Mouse (Mus musculus): ENCODE measurements around the gene Dscaml1. TPM values are rescaled to one million over a fixed set of nuclear protein-coding genes. Genes with fewer than 3 reads are reported as not detected.

The Dscaml1 gene
- polyA plus RNA-seq, 1 experiment, result 11.3 TPM

- Histone ChIP-seq H3K4me1 (replicated peaks; ENCODE audit: control insufficient read depth, insufficient read depth, low read length) (no peaks in the 10 kb centered on the region), H3K27me3 (ENCODE audit: control insufficient read depth, insufficient read depth, low read length) (no peaks in the 10 kb centered on the region), H3K27ac (ENCODE audit: control insufficient read depth, insufficient read depth, low read length) (no peak overlapping the region), H3K4me3 (ENCODE audit: control insufficient read depth, insufficient read depth, low read length) (no peak overlapping the region), H3K36me3 (ENCODE audit: control insufficient read depth, insufficient read depth, low read length) (no peaks in the 10 kb centered on the region)
- DNase-seq, result no peak
- 78% methylated on average over 13 of the region's 13 CpGs for WGBS
- TF ChIP-seq POLR2A (IDR thresholded peaks at IDR 0.05; ENCODE audit: control insufficient read depth, extremely low read depth, insufficient read depth, low read length, poor library complexity) (no peak), CTCF (IDR thresholded peaks at IDR 0.05; ENCODE audit: borderline replicate concordance, control insufficient read depth, extremely low read depth, insufficient read depth, low read length, poor library complexity) (no peak)
Observed at GRCm38 (mm10) chr9:45546024-45546638, 119.7 kb downstream of the Dscaml1 start.

- TF ChIP-seq CTCF (IDR thresholded peaks at IDR 0.05; ENCODE audit: borderline replicate concordance, control insufficient read depth, extremely low read depth, insufficient read depth, low read length, poor library complexity), result no peak
- TF ChIP-seq POLR2A (IDR thresholded peaks at IDR 0.05; ENCODE audit: control insufficient read depth, extremely low read depth, insufficient read depth, low read length, poor library complexity), result no peak
- Histone ChIP-seq H3K27me3 (ENCODE audit: control insufficient read depth, insufficient read depth, low read length) (no peaks in the 10 kb centered on the region), H3K36me3 (ENCODE audit: control insufficient read depth, insufficient read depth, low read length) (no peaks in the 10 kb centered on the region), H3K4me1 (replicated peaks; ENCODE audit: control insufficient read depth, insufficient read depth, low read length) (no peaks in the 10 kb centered on the region), H3K27ac (ENCODE audit: control insufficient read depth, insufficient read depth, low read length) (no peak overlapping the region), H3K4me3 (ENCODE audit: control insufficient read depth, insufficient read depth, low read length) (no peak overlapping the region)
- 23% methylated on average over 7 of the region's 7 CpGs for WGBS
- no peak for DNase-seq
Observed at GRCm38 (mm10) chr9:45546902-45547578, 120.6 kb downstream of the Dscaml1 start.

DNA sequence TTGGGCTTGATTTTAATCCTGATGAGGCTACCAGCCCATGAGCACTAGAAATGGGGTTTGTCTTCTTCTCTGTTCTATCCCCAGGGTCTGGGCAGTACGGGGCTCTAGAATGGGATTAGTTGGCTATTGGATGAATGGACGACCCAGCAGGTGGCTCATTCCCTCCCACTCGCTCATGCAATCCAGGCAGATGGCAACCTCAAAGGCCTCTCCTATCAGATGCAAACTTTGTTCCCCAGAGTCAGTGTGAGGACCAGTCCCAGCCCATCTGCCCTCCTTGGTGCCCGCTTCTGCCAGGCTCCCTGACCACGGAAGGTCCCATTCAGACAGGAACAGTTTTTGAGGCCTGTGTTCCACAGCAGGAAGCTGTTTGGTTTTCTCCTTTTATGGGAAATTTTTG is 123.4 kb downstream of the Dscaml1 start:
- no peak overlapping the region for H3K4me3 ChIP-seq (ENCODE audit: control insufficient read depth, insufficient read depth, low read length)
- no peaks in the 10 kb centered on the region for H3K27me3 ChIP-seq (ENCODE audit: control insufficient read depth, insufficient read depth, low read length)
- 82% methylated on average over 5 of the region's 5 CpGs for WGBS
- no peak overlapping the region for H3K27ac ChIP-seq (ENCODE audit: control insufficient read depth, insufficient read depth, low read length)
- TF ChIP-seq POLR2A (IDR thresholded peaks at IDR 0.05; ENCODE audit: control insufficient read depth, extremely low read depth, insufficient read depth, low read length, poor library complexity), result no peak
- TF ChIP-seq CTCF (IDR thresholded peaks at IDR 0.05; ENCODE audit: borderline replicate concordance, control insufficient read depth, extremely low read depth, insufficient read depth, low read length, poor library complexity), result no peak
- no peaks in the 10 kb centered on the region for H3K4me1 ChIP-seq (replicated peaks; ENCODE audit: control insufficient read depth, insufficient read depth, low read length)
- H3K36me3 ChIP-seq (ENCODE audit: control insufficient read depth, insufficient read depth, low read length), result no peaks in the 10 kb centered on the region
- no peak for DNase-seq

- no peak overlapping the region for H3K27ac ChIP-seq (ENCODE audit: control insufficient read depth, insufficient read depth, low read length)
- TF ChIP-seq CTCF (IDR thresholded peaks at IDR 0.05; ENCODE audit: borderline replicate concordance, control insufficient read depth, extremely low read depth, insufficient read depth, low read length, poor library complexity), result no peak
- TF ChIP-seq POLR2A (IDR thresholded peaks at IDR 0.05; ENCODE audit: control insufficient read depth, extremely low read depth, insufficient read depth, low read length, poor library complexity), result no peak
- H3K27me3 ChIP-seq (ENCODE audit: control insufficient read depth, insufficient read depth, low read length), result no peaks in the 10 kb centered on the region
- WGBS, result 83% methylated on average over 6 of the region's 6 CpGs
- no peaks in the 10 kb centered on the region for H3K36me3 ChIP-seq (ENCODE audit: control insufficient read depth, insufficient read depth, low read length)
- no peak overlapping the region for H3K4me3 ChIP-seq (ENCODE audit: control insufficient read depth, insufficient read depth, low read length)
- H3K4me1 ChIP-seq (replicated peaks; ENCODE audit: control insufficient read depth, insufficient read depth, low read length), result no peaks in the 10 kb centered on the region
- DNase-seq, result no peak
Observed at GRCm38 (mm10) chr9:45550210-45550609, 123.8 kb downstream of the Dscaml1 start.

- no peak for TF ChIP-seq POLR2A (IDR thresholded peaks at IDR 0.05; ENCODE audit: control insufficient read depth, extremely low read depth, insufficient read depth, low read length, poor library complexity)
- TF ChIP-seq CTCF (IDR thresholded peaks at IDR 0.05; ENCODE audit: borderline replicate concordance, control insufficient read depth, extremely low read depth, insufficient read depth, low read length, poor library complexity), result no peak
- WGBS, result 93% methylated on average over 4 of the region's 4 CpGs
- H3K4me1 ChIP-seq (replicated peaks; ENCODE audit: control insufficient read depth, insufficient read depth, low read length), result no peaks in the 10 kb centered on the region
- no peak overlapping the region for H3K27ac ChIP-seq (ENCODE audit: control insufficient read depth, insufficient read depth, low read length)
- no peaks in the 10 kb centered on the region for H3K27me3 ChIP-seq (ENCODE audit: control insufficient read depth, insufficient read depth, low read length)
- no peak overlapping the region for H3K4me3 ChIP-seq (ENCODE audit: control insufficient read depth, insufficient read depth, low read length)
- no peaks in the 10 kb centered on the region for H3K36me3 ChIP-seq (ENCODE audit: control insufficient read depth, insufficient read depth, low read length)
- DNase-seq, result no peak
Observed at GRCm38 (mm10) chr9:45550662-45551061, 124.2 kb downstream of the Dscaml1 start.

DNA sequence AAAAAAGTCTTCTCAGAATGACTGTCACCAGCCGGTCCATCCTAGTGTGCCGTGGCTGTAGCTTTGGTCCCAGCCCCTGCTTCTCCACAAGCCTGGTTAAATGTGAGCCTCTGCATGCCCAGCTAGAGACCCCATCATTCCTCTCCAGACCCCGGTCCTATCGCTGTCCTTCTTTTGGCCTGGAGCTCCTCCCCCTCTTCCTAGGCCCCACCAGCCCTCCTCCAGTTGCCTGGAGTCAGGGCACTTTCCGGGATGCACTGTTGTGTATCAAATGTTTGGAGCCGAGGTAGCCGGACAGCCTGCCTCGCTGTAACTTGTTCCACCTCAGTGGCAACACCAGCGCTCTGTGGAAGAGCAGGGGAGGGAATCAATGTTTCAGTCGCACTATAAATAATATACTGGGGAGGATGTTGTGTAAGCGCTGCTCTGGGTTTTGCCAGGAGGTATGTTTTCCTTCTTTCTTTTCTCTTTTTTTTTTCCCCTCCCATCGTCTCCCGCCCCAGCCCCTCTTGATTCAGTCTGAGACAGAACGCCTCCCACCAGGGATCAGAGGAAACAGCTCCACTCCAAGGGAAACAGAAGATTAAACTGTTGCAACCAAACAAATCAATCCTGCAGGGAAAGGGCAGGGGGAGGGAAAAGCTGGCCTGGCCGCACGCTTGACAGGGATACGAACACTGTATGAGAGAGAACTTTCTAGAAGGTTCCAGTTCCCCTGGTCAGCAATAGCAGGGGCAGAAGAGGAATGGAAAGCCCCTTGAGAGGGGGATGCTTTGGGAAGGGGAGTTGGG is 128.8 kb downstream of the Dscaml1 start:
- Histone ChIP-seq H3K36me3 (ENCODE audit: control insufficient read depth, insufficient read depth, low read length) (no peaks in the 10 kb centered on the region), H3K4me1 (replicated peaks; ENCODE audit: control insufficient read depth, insufficient read depth, low read length) (no peaks in the 10 kb centered on the region), H3K27ac (ENCODE audit: control insufficient read depth, insufficient read depth, low read length) (no peak overlapping the region), H3K4me3 (ENCODE audit: control insufficient read depth, insufficient read depth, low read length) (no peak overlapping the region), H3K27me3 (ENCODE audit: control insufficient read depth, insufficient read depth, low read length) (no peaks in the 10 kb centered on the region)
- WGBS, result 71% methylated on average over 17 of the region's 17 CpGs
- no peak for DNase-seq
- no peak for TF ChIP-seq CTCF (IDR thresholded peaks at IDR 0.05; ENCODE audit: borderline replicate concordance, control insufficient read depth, extremely low read depth, insufficient read depth, low read length, poor library complexity)
- no peak for TF ChIP-seq POLR2A (IDR thresholded peaks at IDR 0.05; ENCODE audit: control insufficient read depth, extremely low read depth, insufficient read depth, low read length, poor library complexity)

Measured in thymus, adult 2 months (tissue).